Mouse (Mus musculus) small intestine, adult 2 months (tissue): ENCODE data around the gene Sidt1.

ENCODE experiments used
- CTCF ChIP-seq: fragments of 200-500 bp; IDR thresholded peaks from 2 replicates; pipeline ENCODE4 v1.5.1; 2012; ENCODE audit warnings: low read depth, mild to moderate bottlenecking, control low read depth, inconsistent platforms, low read length, moderate library complexity, mixed read lengths; ENCODE audit not compliant: insufficient replicate concordance, insufficient read length; ENCODE audit errors: extremely low read depth
- POLR2A ChIP-seq: fragments of 200-500 bp; IDR thresholded peaks from 2 replicates; pipeline ENCODE4 v1.6.1; 2012; ENCODE audit warnings: low read depth, mild to moderate bottlenecking, control low read depth, inconsistent platforms, low read length, moderate library complexity

- TF ChIP-seq CTCF: no peak
- no peak for TF ChIP-seq POLR2A
These were observed 127.0 kb downstream of the Sidt1 start for GRCm38 (mm10) chr16:44205973-44206372.
